Mouse (Mus musculus) spleen, embryonic (tissue): Measurements from ENCODE around the gene Rin1.
"Not testable (repeated sequence)": the region's sequence is repeated elsewhere in the genome, so short reads cannot be mapped to it uniquely, and the experiment has no call there.

ENCODE experiments used
- CTCF ChIA-PET: fragments of 350-600 bp; sonication (Branson Sonifier 250); formaldehyde crosslinking; loops from one replicate; lab custom pipeline; 2022; lab: Charles Lee

The Rin1 gene

DNA sequence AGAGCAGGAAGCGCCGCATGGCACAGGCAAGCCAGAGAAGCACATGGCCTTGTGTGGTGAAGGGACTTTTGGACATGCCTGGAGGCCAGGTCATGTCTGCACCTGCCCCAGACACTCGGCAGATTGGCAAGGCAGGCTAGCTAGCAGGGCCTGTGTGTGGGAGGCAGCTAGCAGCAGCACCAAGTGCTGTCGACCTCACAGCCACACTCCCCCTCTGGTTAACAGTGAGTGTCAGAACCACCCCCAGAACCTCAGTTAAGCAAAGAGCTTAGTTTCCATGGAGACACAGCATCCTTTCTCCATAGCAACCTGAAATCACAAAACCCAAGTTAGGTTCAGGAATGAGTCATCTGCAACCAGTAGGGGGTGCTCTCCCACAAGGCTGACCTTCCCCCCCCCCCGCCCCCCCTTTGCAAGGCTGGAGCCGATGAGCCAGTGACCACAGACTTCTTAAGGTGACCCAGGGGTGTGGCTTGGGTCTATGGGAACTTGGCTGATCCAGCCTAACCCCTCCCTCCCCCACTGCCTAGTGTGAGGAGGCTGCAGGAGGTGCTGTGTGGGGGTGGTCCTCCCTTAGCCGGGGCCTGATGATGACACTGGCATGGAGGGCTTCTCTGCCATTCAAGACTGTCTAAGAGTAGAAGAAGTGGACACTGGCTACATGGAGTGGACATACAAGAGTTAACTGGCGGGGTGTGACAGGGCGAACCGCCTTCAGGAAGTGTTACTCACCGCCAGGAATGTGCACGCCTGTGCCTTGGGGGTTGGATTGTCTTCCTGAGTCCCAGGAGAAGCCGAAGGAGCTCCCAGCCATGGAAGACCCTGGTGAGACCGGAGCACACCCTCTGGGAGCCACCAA is at the start of gene Rin1:
TSS of gene Rin1 (plus strand) at position 435 of the 859 bp plus-strand sequence.
- CTCF ChIA-PET, result interaction anchor here (0.5 to 0.7 kb wide), 2 partner anchors 18 to 863 kb away, joined by 3 read pairs; partner anchors contain the start of gene Cd248

DNA sequence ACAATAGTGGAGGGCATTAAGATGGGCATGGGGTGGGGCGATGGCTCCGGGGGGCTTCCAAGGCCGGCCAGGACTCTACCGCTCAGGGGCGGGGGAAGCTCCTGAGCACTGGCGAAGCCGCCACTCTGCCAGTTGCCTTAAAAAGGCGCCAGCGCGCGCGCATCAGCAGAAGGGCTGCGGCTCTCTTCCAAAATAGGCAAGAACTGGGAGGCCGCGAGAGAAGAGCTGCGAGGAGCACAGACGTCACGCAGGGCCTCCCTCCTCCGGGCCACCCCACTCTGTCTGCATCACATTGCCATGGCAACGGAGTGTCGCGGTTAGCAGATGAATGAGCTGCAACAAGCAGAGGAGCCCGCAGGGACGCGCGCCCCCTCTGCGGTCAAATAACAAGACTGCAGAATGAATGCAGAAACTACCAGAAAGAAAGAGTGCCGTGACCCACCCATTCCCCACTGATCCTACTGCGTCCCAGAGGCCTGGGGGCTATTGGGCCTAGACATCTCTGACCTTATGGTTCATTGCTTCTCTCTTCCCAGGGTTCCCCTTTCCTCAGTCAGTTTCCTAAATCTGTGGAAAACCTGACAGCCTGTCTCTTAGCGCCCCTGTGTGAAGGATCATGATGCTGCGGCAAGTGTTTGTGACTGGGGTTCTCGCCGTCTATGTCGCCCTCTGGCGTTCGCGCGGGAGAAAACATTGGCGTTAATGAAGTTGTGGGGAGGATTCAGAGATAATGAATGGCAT is 48.4 kb upstream of the Rin1 start:
- CTCF ChIA-PET, result no interaction called here

DNA sequence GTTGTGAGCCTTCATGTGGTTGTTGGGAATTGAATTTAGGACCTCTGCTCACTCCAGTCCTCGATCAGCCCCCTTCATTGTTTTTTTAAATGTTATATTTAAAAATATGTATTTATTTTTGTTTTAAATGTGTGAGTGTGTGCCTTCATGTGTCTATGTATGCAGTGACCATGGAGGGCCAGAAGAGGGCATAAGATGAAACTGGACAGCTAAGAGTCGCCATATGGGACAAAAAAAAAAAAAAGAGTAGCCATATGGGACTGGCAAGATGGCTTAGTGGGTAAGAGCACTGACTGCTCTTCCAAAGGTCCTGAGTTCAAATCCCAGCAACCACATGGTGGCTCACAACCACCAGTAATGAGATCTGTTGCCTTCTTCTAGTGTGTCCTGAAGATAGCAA is 46.6 kb upstream of the Rin1 start:
- CTCF ChIA-PET, result not testable (repeated sequence)

DNA sequence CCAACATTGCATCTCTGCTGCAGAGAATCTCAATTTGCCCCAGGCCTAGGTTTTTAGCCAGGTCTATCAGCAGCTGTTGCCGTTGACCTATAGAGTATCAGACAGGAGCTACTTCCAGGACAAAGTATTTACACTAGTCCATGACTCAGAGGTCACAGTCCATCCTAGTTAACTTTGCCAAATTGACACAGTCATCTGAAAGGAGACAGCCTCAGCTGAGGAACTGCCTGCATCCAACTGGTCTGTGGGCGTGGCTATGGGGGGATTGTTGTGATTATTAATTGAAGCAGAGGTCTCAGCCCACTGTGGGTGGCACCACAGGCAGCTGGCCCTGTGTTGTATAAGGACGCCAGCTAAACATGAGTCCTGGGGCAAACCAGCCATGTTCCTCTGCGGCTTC is 45.4 kb upstream of the Rin1 start:
- CTCF ChIA-PET, result no interaction called here

DNA sequence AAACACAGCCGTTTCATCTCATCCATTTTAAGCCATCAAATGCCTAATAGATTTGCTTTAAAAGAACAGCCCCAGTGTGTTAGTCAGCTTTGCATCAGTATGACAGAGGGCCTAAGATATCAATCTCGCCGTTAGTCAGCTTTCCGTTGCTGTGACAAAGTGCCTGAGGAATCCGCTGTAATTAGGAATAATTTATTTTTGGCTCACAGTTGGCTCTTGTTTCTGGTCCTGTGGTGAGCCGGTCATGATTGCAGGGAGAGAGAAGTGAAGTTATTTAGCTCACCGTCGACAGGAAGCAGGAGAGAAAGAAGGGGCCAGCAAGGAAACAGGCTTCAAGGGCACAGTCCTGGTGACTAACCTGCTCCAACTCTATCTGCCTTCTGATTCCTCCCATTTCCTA is 37.1 kb upstream of the Rin1 start:
- CTCF ChIA-PET, result no interaction called here

DNA sequence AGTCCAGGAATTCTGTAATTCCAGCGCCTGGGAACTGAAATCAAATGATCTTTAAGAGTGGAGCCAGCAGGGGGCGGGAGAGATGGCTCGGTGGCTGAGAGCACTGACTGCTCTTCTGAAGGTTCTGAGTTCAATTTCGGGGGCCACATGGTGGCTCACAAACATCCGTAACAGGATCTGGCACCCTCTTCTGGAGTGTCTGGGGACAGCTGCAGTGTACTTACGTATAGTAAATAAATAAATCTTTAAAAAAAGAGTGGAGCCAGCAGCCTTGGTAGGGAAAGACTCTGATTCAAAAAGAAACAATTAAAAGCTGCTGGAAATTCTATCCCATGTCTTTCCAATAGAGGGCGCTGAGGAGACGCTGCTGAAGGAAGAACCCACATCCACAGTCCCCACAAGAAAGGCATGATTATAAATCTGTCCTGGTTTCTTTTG is 35.3 kb upstream of the Rin1 start:
- CTCF ChIA-PET, result no interaction called here

DNA sequence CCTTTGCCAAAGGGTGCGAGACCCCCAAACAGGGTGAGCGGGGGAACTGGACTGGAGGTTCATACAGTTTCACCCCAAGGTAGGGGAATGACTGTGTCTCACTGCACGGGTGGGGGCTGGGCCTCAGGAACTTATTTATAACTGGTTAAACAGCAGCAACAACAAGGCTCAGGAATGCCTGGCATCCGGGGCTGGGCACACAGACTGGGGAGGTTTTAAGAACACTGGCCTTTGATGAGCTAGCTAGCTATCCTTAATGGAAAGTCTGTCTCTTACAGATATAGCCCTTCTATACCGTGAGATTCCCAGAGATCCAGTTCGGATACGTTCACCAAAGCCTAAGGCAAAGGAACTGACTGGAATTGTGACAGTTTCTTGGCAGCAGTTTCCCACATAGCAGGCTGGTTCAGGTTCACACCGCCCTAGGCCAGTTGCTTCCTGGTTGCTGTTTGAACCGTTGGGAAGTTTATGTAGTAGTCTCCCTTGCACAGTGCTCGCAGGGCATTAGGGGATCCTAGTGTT is 34.0 kb upstream of the Rin1 start:
- CTCF ChIA-PET, result no interaction called here

DNA sequence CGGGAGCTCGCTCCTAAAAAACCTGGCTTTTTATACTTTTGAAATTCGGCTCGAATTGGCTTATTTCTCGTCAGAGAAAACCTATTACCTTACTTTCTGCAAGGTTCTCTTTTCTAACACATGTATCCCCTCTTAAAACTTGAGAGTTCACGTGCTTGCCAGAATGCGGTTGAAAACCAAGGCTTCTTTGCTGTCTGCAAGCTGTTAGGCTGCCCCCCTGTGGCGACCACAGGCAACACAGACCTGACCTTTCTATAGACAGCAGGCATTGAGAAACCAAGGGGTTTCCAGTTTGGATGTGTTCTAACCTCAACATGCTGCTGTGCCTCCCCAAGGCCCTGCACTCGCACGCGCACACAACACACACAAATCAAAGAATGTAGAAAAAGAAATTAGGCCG is 33.5 kb upstream of the Rin1 start:
- CTCF ChIA-PET, result interaction anchor here (1.1 kb wide), 1 partner anchor 62 kb away, joined by 4 read pairs; no protein-coding TSS in a partner anchor

DNA sequence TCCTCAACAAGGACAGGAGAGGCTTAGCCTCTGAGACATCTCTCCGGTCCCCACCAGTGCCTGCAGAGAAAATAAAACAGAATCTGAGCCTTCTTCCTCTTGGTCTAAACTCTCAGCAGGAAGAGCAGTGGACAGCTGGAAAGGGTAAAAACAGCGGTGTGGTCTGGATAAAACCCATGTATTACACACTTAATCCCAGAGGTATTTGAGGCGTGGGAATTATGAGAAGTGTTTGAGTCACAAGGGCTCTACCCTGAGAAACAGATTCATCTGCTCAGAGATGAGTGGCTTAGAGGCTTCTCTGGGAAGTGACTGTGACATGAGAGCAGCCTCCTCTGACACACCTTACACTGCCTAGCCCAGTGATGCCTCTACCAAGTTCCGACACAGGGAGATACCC is 32.7 kb upstream of the Rin1 start:
- CTCF ChIA-PET, result interaction anchor here (1.1 kb wide), 1 partner anchor 61 kb away, joined by 4 read pairs; no protein-coding TSS in a partner anchor

DNA sequence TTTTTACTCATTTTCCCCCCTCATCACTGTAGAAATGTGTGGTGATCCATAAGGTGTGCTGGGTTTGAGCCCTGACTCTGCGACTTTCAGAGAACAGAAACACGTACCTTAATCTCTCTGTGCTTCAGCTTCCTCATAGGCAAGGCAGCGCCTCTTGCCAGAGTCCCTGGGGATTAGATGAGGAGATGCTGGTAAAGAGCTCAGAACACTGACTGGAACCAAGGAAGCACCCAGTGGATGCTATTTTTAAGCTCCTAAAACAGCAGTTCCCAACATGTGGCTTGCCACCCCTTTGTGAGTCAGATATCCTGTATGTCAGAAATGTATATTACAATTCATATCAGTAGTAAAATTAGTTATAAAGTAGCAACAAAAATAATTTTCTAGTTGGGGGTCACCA is 32.1 kb upstream of the Rin1 start:
- CTCF ChIA-PET, result interaction anchor here (1.1 kb wide), 1 partner anchor 61 kb away, joined by 4 read pairs; no protein-coding TSS in a partner anchor

DNA sequence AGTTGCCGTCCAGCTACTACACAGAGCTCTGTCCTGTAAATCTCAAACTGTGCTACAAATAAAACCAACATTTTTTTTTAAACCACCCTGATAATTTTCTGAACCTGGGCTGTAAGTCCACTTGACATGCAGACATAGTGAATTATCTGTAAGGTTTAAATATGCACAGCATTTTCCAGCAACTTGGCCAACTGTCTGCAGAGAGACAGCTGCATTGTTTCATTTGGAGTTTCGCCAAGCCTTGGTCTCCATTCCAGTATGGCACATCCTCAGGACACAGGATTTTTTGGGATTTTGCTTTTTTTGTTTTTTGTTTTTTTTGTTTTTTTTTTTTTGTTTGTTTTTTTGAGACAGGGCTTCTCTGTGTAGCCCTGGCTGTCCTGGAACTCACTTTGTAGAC is 28.9 kb upstream of the Rin1 start:
- CTCF ChIA-PET, result interaction anchor here (0.5 to 0.6 kb wide), 2 partner anchors 17 to 345 kb away, joined by 3 to 5 read pairs; partner anchors contain the start of genes AC124502.3 and B4gat1

DNA sequence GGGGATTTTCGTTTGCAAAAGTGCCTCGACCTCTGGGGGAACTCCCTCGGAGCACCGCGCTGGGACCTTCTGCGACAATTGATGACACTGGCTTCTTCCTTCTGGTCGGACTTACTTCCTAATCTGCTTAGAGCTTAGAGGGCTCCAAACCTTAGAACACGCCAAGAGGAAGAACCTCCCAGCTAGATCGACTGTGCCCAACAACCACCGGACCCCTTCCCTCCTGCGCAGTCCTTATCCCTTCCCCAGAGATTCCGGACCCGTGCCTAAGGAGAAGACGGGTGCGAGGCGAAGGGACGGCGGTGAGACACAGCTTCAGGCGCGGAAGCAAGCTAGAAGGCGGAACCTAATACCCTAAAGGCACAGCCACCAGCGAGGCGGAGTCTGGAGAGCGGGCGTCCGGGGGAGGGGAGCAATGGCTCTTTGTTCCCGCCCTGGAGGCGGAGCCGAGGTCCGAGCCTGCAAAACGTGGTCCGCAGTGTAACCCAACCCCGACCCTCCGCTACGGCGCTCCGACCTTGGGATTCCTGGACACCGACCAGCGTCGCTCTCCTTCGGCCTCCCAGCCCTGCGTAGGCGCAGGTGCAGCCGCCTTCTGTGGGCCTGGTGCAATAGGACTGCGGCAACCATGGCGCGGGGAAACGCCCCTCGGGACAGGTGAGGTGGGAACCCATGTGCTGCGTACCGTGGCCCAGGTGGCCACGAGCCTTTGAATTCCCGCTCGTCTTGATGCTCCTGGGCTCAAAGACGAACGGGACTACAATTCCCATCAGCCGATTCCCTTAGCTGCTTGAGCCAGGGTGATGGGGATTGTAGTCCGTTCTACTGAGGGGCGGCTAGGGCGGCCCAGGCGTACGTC is 26.4 kb upstream of the Rin1 start, which contains the start of gene Slc29a2:
TSS of gene Slc29a2 (plus strand) at position 240 of the 859 bp plus-strand sequence.
- CTCF ChIA-PET, result no interaction called here

DNA sequence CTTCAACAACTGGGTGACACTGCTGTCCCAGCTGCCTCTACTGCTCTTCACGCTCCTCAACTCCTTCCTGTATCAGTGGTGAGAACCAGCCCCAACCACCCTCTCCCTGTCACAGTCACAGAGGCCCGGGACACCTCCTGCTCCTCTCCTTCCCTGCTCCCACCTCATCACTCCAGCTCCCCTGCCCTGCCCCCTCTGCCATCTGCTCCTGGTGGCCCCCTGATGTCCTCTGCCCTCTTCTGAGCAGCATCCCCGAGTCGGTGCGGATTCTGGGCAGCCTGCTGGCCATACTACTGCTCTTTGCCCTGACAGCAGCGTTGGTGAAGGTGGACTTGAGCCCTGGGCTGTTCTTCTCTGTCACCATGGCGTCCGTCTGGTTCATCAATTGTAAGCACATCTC is 24.2 kb upstream of the Rin1 start:
- CTCF ChIA-PET, result no interaction called here

DNA sequence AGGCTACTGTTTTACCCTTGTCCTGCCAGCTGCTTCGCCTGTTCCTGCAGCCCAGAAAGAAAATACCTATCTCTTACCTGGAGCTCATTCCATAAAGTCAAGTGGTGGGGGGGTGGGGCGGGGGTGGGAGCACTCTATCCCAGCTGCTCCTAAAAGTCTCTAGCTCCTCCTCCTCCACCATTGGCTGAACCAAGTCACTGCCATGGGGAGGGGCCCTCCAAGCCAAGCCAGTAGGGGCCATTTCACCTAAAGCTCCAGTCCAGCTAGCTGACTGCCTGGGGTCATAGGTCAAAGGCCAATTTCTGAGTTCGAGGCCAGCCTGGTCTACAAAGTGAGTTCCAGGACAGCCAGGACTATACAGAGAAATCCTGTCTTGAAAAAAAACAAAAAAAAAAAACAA is 17.6 kb upstream of the Rin1 start:
- CTCF ChIA-PET, result interaction anchor here (1.0 kb wide), 1 partner anchor 10 kb away, joined by 4 read pairs; no protein-coding TSS in a partner anchor

DNA sequence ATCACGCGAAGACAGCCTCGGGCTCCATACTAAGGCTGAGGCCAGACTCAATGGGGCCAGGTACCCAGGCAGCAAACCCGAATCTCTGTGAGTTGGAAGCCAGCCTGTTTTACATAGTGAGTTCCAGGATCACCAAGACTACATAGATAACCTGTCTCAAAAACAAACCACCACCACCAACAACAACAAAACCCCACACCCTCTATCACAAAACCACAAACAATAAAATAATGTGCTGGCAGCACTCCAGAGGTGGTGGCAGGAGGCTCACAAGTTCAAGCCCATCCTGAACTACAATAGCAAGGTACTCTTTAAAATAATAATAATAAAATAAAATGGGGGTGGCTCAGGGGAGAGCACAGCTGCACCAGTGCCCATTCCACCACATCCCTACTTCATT is 13.7 kb upstream of the Rin1 start:
- CTCF ChIA-PET, result no interaction called here

DNA sequence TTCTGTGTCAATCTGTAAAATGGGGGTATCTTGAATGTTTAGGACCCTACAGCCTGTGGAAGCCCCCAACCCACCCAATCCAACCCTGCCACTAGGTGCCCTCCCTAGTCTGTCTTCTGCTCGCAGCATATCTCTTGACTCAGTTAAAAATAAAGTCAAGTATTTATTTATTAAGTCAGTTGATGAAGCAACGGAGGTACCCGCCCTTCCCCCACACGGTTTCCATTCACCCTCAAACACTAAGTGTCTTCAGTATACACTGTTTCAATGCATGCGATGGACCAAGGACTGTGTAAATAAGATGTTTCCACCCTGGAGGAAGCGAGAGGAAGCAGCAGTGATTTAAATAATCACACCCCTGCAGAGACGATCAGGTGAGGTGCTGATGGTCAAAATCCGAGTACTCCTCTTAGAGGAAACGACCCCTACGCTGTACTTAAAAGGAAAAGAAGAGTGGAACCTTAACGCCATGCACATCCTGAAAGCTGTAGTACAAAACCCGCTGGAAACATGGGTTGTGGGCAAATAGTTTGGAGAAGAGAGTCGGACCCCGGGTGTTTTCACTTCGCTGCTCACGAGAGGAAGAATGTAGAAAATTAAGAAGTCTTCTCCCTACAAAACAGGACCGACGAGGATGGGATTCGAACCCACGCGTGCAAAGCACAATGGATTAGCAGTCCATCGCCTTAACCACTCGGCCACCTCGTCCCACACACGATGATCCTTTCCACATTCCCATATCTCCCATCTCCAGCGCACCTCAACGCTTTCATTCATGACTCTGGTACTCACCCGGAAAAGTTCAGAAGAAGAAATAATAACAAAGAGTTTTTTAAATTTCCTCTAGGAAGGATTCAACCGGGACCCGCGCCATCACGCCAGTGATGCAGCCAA is 12.4 kb upstream of the Rin1 start:
- CTCF ChIA-PET, result no interaction called here

DNA sequence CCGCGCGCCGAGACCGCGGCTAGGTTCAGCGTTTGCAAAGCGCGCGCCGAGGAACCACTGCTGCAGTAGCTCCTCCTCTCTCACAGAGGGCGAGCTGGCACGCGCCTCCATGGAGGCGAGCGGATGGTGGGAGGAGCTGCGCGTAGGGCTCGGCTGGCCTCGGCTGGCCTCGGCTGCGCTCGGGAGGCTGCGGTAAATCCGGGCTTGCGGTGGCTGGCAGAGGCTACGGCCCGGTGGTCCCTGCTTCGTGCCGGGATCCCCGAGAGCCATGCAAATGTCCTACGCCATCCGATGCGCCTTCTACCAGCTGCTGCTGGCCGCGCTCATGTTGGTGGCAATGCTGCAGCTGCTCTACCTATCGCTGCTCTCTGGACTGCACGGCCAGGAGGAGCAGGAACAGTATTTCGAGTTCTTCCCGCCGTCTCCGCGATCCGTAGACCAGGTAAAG is 11.5 kb upstream of the Rin1 start, which contains the start of the genes B4gat1 and AC124502.3:
TSS of gene B4gat1 (plus strand) at position 118 of the 448 bp plus-strand sequence.
TSS of gene AC124502.3 (plus strand) at position 183 of the 448 bp plus-strand sequence.
- CTCF ChIA-PET, result interaction anchor here (0.7 kb wide), 1 partner anchor 17 kb away, joined by 5 read pairs; no protein-coding TSS in a partner anchor

DNA sequence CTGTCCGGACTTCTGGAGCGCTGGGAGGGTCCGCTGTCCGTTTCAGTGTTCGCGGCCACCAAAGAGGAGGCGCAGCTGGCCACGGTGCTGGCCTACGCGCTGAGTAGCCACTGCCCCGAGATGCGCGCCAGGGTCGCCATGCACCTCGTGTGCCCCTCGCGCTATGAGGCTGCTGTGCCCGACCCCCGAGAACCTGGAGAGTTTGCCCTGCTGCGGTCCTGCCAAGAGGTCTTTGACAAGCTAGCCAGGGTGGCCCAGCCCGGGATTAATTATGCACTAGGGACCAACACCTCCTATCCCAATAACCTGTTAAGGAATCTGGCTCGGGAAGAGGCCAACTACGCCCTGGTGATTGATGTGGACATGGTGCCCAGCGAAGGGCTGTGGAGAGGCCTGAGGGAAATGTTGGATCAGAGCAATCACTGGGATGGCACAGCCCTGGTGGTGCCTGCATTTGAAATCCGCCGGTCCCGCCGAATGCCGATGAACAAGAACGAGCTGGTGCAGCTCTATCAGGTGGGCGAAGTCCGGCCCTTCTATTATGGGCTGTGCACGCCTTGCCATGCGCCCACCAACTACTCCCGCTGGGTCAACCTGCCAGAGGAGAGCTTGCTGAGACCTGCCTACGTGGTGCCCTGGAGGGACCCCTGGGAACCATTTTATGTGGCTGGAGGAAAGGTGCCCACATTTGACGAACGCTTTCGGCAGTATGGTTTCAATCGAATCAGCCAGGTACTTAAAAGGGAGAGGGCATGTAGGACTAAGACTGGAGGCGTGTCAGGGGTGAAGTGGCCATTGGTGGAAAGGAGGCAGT is 10.8 kb upstream of the Rin1 start:
- CTCF ChIA-PET, result no interaction called here
